Mouse (Mus musculus) liver, embryonic 14.5 days (tissue): ENCODE measurements at regions not wholly inside any gene's neighbourhood (a gene's known extent, or its start where the extent isn't known, plus 50 kb on each side); places are given as distances from the start of the nearest gene placed in this dataset.

Source experiments
- CTCF ChIP-seq: IDR thresholded peaks from 2 replicates; pipeline ENCODE4 v1.5.1; 2016; ENCODE audit warnings: antibody characterized with exemption, low read depth, control low read depth
- EP300 ChIP-seq: IDR thresholded peaks from 2 replicates; pipeline ENCODE4 v1.6.1; 2016; ENCODE audit warnings: antibody characterized with exemption, low read depth

DNA sequence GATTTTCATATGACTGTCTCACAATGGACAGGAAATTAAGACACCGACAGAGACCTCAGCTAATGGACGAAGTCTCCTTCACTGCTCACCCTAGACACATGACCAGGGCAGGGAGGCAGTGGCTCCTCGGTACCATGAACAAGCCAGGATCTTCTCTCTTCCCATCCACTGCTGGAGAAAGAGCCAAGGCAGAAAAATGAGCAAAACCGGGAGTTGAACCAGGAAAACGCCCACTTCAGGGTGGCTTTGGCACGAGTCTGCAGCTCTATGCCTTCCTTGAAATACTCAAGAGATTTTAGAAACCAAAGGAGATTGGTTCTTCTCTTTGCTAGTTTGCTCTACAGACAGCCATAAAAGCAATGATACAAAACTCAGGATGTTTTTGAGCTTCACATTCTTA, 172.3 kb downstream of the Drd1 start:
- TF ChIP-seq EP300 (no peak), CTCF (no peak)
